Mouse (Mus musculus) thymus, postnatal 25 days (tissue): ENCODE results near the gene Cbarp.

ENCODE experiments used
- DNase-seq: peaks from one replicate; pipeline ENCODE4 v3.0.0; 2022

Cbarp gene

GRCm38 (mm10) chr10:80140666-80141035 is at the start of gene Cbarp:
TSS of gene Cbarp (minus strand) at chr10:80140835.
- DNase-seq = no peak

- no peak for DNase-seq
Observed at GRCm38 (mm10) chr10:80189999-80190398, 49.4 kb upstream of the Cbarp start.

- no peak for DNase-seq
Observed at GRCm38 (mm10) chr10:80188453-80189024, 47.9 kb upstream of the Cbarp start.

- DNase-seq = no peak
Observed at GRCm38 (mm10) chr10:80187739-80188138, 47.1 kb upstream of the Cbarp start.

GRCm38 (mm10) chr10:80186649-80187048 is 46.0 kb upstream of the Cbarp start:
- no peak for DNase-seq

- DNase-seq = no peak
Observed at GRCm38 (mm10) chr10:80182547-80182946, 41.9 kb upstream of the Cbarp start.

GRCm38 (mm10) chr10:80180823-80181222 is 40.2 kb upstream of the Cbarp start:
- no peak for DNase-seq

GRCm38 (mm10) chr10:80180288-80180687 is 39.7 kb upstream of the Cbarp start:
- DNase-seq = no peak

- peak; percentile 44 for DNase-seq
Observed at GRCm38 (mm10) chr10:80179068-80180051, 38.7 kb upstream of the Cbarp start, which contains the start of gene Efna2. TSS of gene Efna2 (plus strand) at chr10:80179482.

GRCm38 (mm10) chr10:80177441-80178279 is 37.0 kb upstream of the Cbarp start:
- no peak for DNase-seq

- DNase-seq = no peak
Observed at GRCm38 (mm10) chr10:80176270-80176834, 35.7 kb upstream of the Cbarp start.

- DNase-seq = peak; percentile 48
Observed at GRCm38 (mm10) chr10:80175536-80176269, 35.1 kb upstream of the Cbarp start.

- peak; percentile 53 for DNase-seq
Observed at GRCm38 (mm10) chr10:80174705-80175104, 34.1 kb upstream of the Cbarp start.

GRCm38 (mm10) chr10:80173955-80174640 is 33.5 kb upstream of the Cbarp start:
- DNase-seq = no peak

GRCm38 (mm10) chr10:80173358-80173757 is 32.7 kb upstream of the Cbarp start:
- no peak for DNase-seq

- peak; percentile 90 for DNase-seq
Observed at GRCm38 (mm10) chr10:80172527-80173292, 32.1 kb upstream of the Cbarp start, which contains the start of gene 1600002K03Rik. TSS of gene 1600002K03Rik (plus strand) at chr10:80172944.

- no peak for DNase-seq
Observed at GRCm38 (mm10) chr10:80171760-80172526, 31.3 kb upstream of the Cbarp start.

- no peak for DNase-seq
Observed at GRCm38 (mm10) chr10:80171252-80171651, 30.6 kb upstream of the Cbarp start.

GRCm38 (mm10) chr10:80170601-80171021 is 30.0 kb upstream of the Cbarp start:
- DNase-seq = no peak

- no peak for DNase-seq
Observed at GRCm38 (mm10) chr10:80170052-80170451, 29.4 kb upstream of the Cbarp start.
